Comparison of ENCODE assay signal across 8 mouse cellular contexts in genomic region chr15:77857662-77858156, GRCm38 (mm10). TPM values are rescaled to one million over a fixed set of nuclear protein-coding genes. Genes with fewer than 3 reads are reported as not detected.
DNase-seq lines count a peak whose midpoint lies in the region; ATAC-seq and TF ChIP-seq lines count a peak whose summit lies in the region.

No protein-coding gene starts in this region.

- H3K36me3 ChIP-seq in forebrain, postnatal 0 days (ENCODE audit: insufficient read depth): no peaks in the 10 kb centered on the region

- no peaks in the 10 kb centered on the region for H3K4me1 ChIP-seq in forebrain, postnatal 0 days (ENCODE audit: insufficient read depth)

- 2% methylated on average over 28 of the region's 28 CpGs for whole genome bisulfite sequencing in forebrain, postnatal 0 days

- no peak for TF ChIP-seq CTCF in forebrain, postnatal 0 days (IDR thresholded peaks at IDR 0.05; ENCODE audit: low read depth)

- ATAC-seq in forebrain, postnatal 0 days: peak; percentile 88

- peak overlapping the region; percentile 89 for H3K4me2 ChIP-seq in forebrain, postnatal 0 days (ENCODE audit: low read depth)

- H3K4me3 ChIP-seq in forebrain, postnatal 0 days (ENCODE audit: low read depth, low read length): peak overlapping the region; percentile 50

- H3K27me3 ChIP-seq in forebrain, postnatal 0 days (ENCODE audit: insufficient read depth, low read length): no peaks in the 10 kb centered on the region

- intact Hi-C loops in left cerebral cortex, postnatal 10 days (cut with DNase I): no loop called here

- DNase-seq in ZHBTc4 (ENCODE audit: low read depth, low spot score): peak; percentile 89
- DNase-seq in cerebellum, adult 9-10 months: peak; percentile 90
- DNase-seq in forebrain, postnatal 0 days: peak; percentile 76
- DNase-seq in induced T-regulatory cell, adult 2 months (ENCODE audit: low read depth): peak; percentile 76
- peak; percentile 46 to 59 for DNase-seq in left cerebral cortex, postnatal 10 days (ENCODE audit: extremely low spot score in 1 of 2, low spot score in 2 of 2)
- DNase-seq in lung, postnatal 36 days: peak; percentile 92
- DNase-seq in retina, adult 2 months (ENCODE audit: low read depth, low spot score): peak; percentile 52
- peak; percentile 68 for DNase-seq in urinary bladder, adult 2 months (ENCODE audit: low spot score)

- H3K9me3 ChIP-seq in forebrain, postnatal 0 days (ENCODE audit: low read length): no peaks in the 10 kb centered on the region

- no peak overlapping the region for H3K27ac ChIP-seq in forebrain, postnatal 0 days (ENCODE audit: low read depth, low read length)

- H3K9ac ChIP-seq in forebrain, postnatal 0 days: peak overlapping the region; percentile 62

RNA-seq across cellular contexts. Expression of gene Myh9, which starts 15.7 kb away (rescaled TPM):
- 26.4 and 35.2 TPM in 2 replicates for total RNA-seq in forebrain, postnatal 0 days (2014; rRNA removed)
- 5.8 and 7.2 TPM in 2 replicates for polyA plus RNA-seq in forebrain, postnatal 0 days (2015; fragmentation: Nextera tagmentation; extraction: Ambion mirVana)
- 10 to 100 TPM; 58.2 to 58.8 TPM for total RNA-seq in left cerebral cortex, postnatal 10 days (2021)
- 95.0 and 151 TPM in 2 replicates for polyA plus RNA-seq in urinary bladder, adult 2 months (2012; rRNA removed)
